In genomic region chr7:55956054-55956453, GRCm38 (mm10) we compare ENCODE assay signal across 27 mouse cellular contexts.
"Had no signal": no experiment of that assay in that cellular context is flagged by ENCODE, and none has a peak within 500 bp of the region (broad histone marks: within the 10 kb centered on the region; RNA-seq: fewer than 3 reads in every experiment).

No protein-coding gene starts in this region.

- H3K4me2 ChIP-seq: embryonic facial prominence, embryonic 12.5 days; embryonic facial prominence, embryonic 13.5 days; embryonic facial prominence, embryonic 15.5 days; forebrain, embryonic 12.5 days; forebrain, embryonic 13.5 days; forebrain, embryonic 15.5 days; heart, embryonic 11.5 days had no signal

- H3K27me3 ChIP-seq: embryonic facial prominence, embryonic 12.5 days; embryonic facial prominence, embryonic 13.5 days; embryonic facial prominence, embryonic 15.5 days; forebrain, embryonic 12.5 days; forebrain, embryonic 13.5 days; forebrain, embryonic 15.5 days had no signal

- H3K9me3 ChIP-seq: embryonic facial prominence, embryonic 12.5 days; embryonic facial prominence, embryonic 15.5 days; forebrain, embryonic 13.5 days; forebrain, embryonic 15.5 days; heart, embryonic 10.5 days had no signal

- H3K9ac ChIP-seq: embryonic facial prominence, embryonic 12.5 days; embryonic facial prominence, embryonic 13.5 days; embryonic facial prominence, embryonic 15.5 days; forebrain, embryonic 12.5 days; forebrain, embryonic 13.5 days; forebrain, embryonic 15.5 days; forebrain, postnatal 0 days had no signal

- H3K27ac ChIP-seq: embryonic facial prominence, embryonic 10.5 days; embryonic facial prominence, embryonic 12.5 days; embryonic facial prominence, embryonic 13.5 days; embryonic facial prominence, embryonic 15.5 days; forebrain, embryonic 12.5 days; forebrain, embryonic 13.5 days; forebrain, embryonic 15.5 days; gastrocnemius, adult 2 months; heart, adult 2 months; heart, embryonic 10.5 days had no signal

- DNase-seq: cerebellum, adult 9-10 months; cerebellum, adult 9-11 months; cerebellum, postnatal 10 days; cerebellum, postnatal 14 days; cerebellum, postnatal 25 days; cerebellum, postnatal 36 days; embryo, embryonic 11 days; forebrain, postnatal 0 days; gastrocnemius, adult 2 months; gastrocnemius, postnatal 10 days; gastrocnemius, postnatal 14 days; gastrocnemius, postnatal 25 days; gastrocnemius, postnatal 36 days; heart, adult 18-20 months; heart, adult 2 months had no signal

- ATAC-seq: forebrain, embryonic 13.5 days; forebrain, embryonic 14.5 days; forebrain, embryonic 15.5 days; forebrain, embryonic 16.5 days; forebrain, postnatal 0 days had no signal

- H3K4me3 ChIP-seq: embryonic facial prominence, embryonic 10.5 days; embryonic facial prominence, embryonic 12.5 days; embryonic facial prominence, embryonic 13.5 days; embryonic facial prominence, embryonic 15.5 days; erythroblast, embryonic 14.5 days; forebrain, embryonic 12.5 days; forebrain, embryonic 13.5 days; forebrain, embryonic 15.5 days; gastrocnemius, adult 2 months; heart, adult 2 months; heart, embryonic 10.5 days had no signal
